In the genomic region with DNA sequence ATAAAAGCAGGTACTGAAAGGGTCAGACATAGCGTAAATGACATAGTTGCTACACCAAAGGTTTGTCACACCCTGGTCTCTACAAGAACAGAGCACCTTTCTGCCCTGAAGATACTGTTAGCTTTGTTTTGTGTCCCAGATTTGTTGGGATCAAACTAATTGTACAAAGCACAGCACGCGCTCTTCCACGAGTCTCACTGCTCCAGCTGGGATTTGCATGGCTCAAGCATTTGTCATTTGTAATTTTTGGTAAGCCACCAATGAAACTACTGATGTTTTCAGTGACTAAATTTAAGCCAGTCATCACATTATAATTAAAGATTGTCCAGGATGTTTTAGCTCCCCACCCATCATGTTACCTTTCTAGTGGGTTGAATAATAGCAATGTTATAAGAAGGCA, we compare ENCODE assay signal across 17 mouse cellular contexts.
"Had no signal": no experiment of that assay in that cellular context is flagged by ENCODE, and none has a peak within 500 bp of the region (broad histone marks: within the 10 kb centered on the region; RNA-seq: fewer than 3 reads in every experiment).

No protein-coding gene starts in this region.

- H3K36me3 ChIP-seq: lung, embryonic 15.5 days; midbrain, embryonic 13.5 days; midbrain, embryonic 15.5 days; neural tube, embryonic 12.5 days; stomach, embryonic 15.5 days had no signal

- ATAC-seq: liver, postnatal 0 days; lung, postnatal 0 days; midbrain, embryonic 13.5 days; midbrain, embryonic 15.5 days had no signal

- H3K27me3 ChIP-seq: lung, embryonic 15.5 days; megakaryocyte, embryonic 14.5 days; midbrain, embryonic 13.5 days; midbrain, embryonic 15.5 days; neural tube, embryonic 12.5 days; stomach, embryonic 15.5 days had no signal

- H3K4me1 ChIP-seq: lung, embryonic 15.5 days; megakaryocyte, embryonic 14.5 days; stomach, embryonic 15.5 days had no signal

- H3K9me3 ChIP-seq: lung, embryonic 15.5 days; midbrain, embryonic 13.5 days; midbrain, embryonic 15.5 days; neural tube, embryonic 12.5 days; stomach, embryonic 15.5 days had no signal

- H3K9ac ChIP-seq: liver, postnatal 0 days; lung, embryonic 15.5 days; midbrain, embryonic 13.5 days; midbrain, embryonic 15.5 days; neural tube, embryonic 12.5 days; stomach, embryonic 15.5 days had no signal

- H3K27ac ChIP-seq: lung, embryonic 15.5 days; macrophage; midbrain, embryonic 13.5 days; midbrain, embryonic 15.5 days; neural tube, embryonic 12.5 days; stomach, embryonic 15.5 days; stomach, postnatal 0 days had no signal

- H3K4me2 ChIP-seq: lung, embryonic 15.5 days; midbrain, embryonic 13.5 days; midbrain, embryonic 15.5 days; neural tube, embryonic 12.5 days; stomach, embryonic 15.5 days had no signal

- H3K4me3 ChIP-seq: lung, embryonic 15.5 days; megakaryocyte, embryonic 14.5 days; midbrain, embryonic 13.5 days; midbrain, embryonic 15.5 days; neural tube, embryonic 12.5 days; stomach, embryonic 15.5 days had no signal

- DNase-seq: liver, postnatal 0 days; lung, adult 2 months; lung, postnatal 14 days; lung, postnatal 36 days; right cerebral cortex, postnatal 14 days; thymus, adult 2 months; thymus, postnatal 25 days; thymus, postnatal 4 days had no signal
